In genomic region chr5:74239369-74239768, GRCm38 (mm10) we compare ENCODE assay signal across 23 mouse cellular contexts.
"Had no signal": no experiment of that assay in that cellular context is flagged by ENCODE, and none has a peak within 500 bp of the region (broad histone marks: within the 10 kb centered on the region; RNA-seq: fewer than 3 reads in every experiment).

No protein-coding gene starts in this region.

- H3K4me3 ChIP-seq: heart, adult 2 months; heart, embryonic 13.5 days; heart, embryonic 15.5 days; hindbrain, embryonic 13.5 days; hindbrain, embryonic 15.5 days; limb, embryonic 10.5 days; limb, embryonic 12.5 days; liver, embryonic 13.5 days; liver, embryonic 15.5 days had no signal

- H3K4me2 ChIP-seq: heart, embryonic 11.5 days; heart, embryonic 13.5 days; heart, embryonic 15.5 days; hindbrain, embryonic 13.5 days; hindbrain, embryonic 15.5 days; limb, embryonic 12.5 days; liver, embryonic 11.5 days; liver, embryonic 13.5 days; liver, embryonic 15.5 days had no signal

- H3K4me1 ChIP-seq: hindbrain, embryonic 13.5 days; hindbrain, embryonic 15.5 days; liver, embryonic 15.5 days had no signal

- H3K27ac ChIP-seq: heart, adult 2 months; heart, embryonic 13.5 days; heart, embryonic 15.5 days; hindbrain, embryonic 13.5 days; hindbrain, embryonic 15.5 days; hindbrain, postnatal 0 days; limb, embryonic 10.5 days; limb, embryonic 12.5 days; liver, embryonic 13.5 days; liver, embryonic 15.5 days had no signal

- H3K36me3 ChIP-seq: heart, embryonic 13.5 days; heart, embryonic 15.5 days; hindbrain, embryonic 15.5 days; limb, embryonic 10.5 days; limb, embryonic 12.5 days; liver, embryonic 13.5 days; liver, embryonic 15.5 days had no signal

- ATAC-seq: forebrain, postnatal 0 days; hindbrain, postnatal 0 days had no signal

- H3K9ac ChIP-seq: forebrain, postnatal 0 days; heart, embryonic 13.5 days; heart, embryonic 15.5 days; hindbrain, embryonic 13.5 days; hindbrain, embryonic 15.5 days; limb, embryonic 12.5 days; liver, embryonic 13.5 days; liver, embryonic 15.5 days had no signal

- H3K27me3 ChIP-seq: heart, embryonic 13.5 days; heart, embryonic 15.5 days; hindbrain, embryonic 13.5 days; hindbrain, embryonic 15.5 days; limb, embryonic 12.5 days; liver, embryonic 13.5 days; liver, embryonic 15.5 days had no signal

- DNase-seq: forebrain, postnatal 0 days; gastrocnemius, postnatal 25 days; heart, adult 11 months; heart, adult 2 months; heart, postnatal 14 days; heart, postnatal 36 days; kidney, adult 18-20 months; kidney, adult 9 months; kidney, postnatal 25 days; layer of hippocampus, adult 9-11 months; layer of hippocampus, postnatal 36 days; liver; liver, embryonic 13.5 days had no signal

- H3K9me3 ChIP-seq: heart, embryonic 13.5 days; heart, embryonic 15.5 days; hindbrain, embryonic 13.5 days; hindbrain, embryonic 15.5 days; limb, embryonic 10.5 days; limb, embryonic 12.5 days; liver, embryonic 13.5 days; liver, embryonic 15.5 days had no signal
